Mouse (Mus musculus) heart, postnatal 25 days (tissue): ENCODE measurements around the gene Cgref1. TPM values are rescaled to one million over a fixed set of nuclear protein-coding genes. Genes with fewer than 3 reads are reported as not detected.
A peak's percentile ranks its signal among the peaks of the same experiment; 100 is the strongest.

Source experiments
- DNase-seq: peaks from one replicate; pipeline ENCODE4 v3.0.0; 2022; ENCODE audit warnings: low spot score
- intact Hi-C: fragments of 180-260 bp; cut with DNase I; formaldehyde crosslinking; loops from one replicate; pipeline ENCODE4 v1.15.1; 2025
- total RNA-seq, 2 experiments: library from RNA; stranded (reverse); gene quantifications; 2 replicates each; pipeline ENCODE4 v1.2.3; 2021

Cgref1 gene
- total RNA-seq, 2 experiments from 2014 or later, result 0.39 to 0.53 TPM

DNA sequence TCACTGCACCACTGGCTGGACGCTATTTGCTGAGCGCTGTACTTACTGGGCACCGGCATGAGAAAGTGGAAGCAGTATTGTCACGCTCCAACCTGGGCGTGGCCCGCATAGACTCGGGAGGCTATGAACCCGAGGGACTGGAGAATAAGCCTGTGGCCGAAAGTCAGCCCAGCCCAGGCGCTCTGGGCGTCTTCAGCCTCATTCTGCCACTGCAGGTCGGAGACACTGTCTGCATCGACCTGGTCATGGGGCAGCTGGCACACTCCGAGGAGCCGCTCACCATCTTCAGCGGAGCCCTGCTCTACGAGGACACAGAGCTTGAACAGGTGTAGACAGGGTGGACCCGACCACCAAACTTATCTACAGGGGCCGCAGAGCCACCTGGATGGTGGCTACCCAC, 24.8 kb downstream of the Cgref1 start:
- DNase-seq, result no peak
- intact Hi-C loops, result loop anchor here (5.0 kb wide), 1 partner anchor 108 kb away; the partner anchor contains the start of gene Mapre3

DNA sequence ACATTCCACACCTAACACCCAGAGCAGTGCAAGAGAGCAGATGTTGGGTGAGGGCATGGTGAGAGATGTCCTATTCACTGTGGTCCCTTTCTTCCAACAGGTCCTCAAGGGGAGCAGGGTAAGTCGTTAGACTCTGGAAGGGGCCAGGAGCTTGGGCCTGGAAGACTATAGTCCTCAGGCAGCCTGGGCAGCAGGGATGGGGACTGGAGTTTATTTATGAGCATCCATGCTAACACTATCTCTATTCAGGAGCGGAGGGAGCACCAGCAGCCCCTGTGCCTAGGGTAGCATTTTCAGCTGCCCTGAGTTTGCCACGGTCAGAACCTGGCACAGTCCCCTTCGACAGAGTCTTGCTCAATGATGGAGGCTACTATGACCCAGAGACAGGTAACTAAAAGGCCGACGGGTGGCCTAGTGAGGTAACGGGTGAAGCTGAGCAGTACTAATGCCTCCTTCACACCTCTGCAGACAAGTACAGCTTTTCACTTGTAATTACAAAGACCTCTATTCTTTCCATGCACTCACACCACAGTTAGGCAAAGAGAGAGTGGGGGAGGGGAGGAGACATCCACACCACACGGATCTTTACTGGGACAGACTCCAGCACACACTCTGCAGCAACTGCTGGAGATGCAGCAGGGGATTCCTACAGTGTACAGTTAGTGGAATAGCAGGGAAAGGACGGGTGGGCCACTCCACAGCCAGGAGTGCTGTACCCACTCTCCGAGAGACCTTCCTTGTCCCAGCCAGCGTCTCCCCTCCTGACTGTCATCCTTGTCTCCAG, 25.4 kb downstream of the Cgref1 start:
- intact Hi-C loops, result loop anchor here (5.0 kb wide), 1 partner anchor 108 kb away; the partner anchor contains the start of gene Mapre3
- no peak for DNase-seq

DNA sequence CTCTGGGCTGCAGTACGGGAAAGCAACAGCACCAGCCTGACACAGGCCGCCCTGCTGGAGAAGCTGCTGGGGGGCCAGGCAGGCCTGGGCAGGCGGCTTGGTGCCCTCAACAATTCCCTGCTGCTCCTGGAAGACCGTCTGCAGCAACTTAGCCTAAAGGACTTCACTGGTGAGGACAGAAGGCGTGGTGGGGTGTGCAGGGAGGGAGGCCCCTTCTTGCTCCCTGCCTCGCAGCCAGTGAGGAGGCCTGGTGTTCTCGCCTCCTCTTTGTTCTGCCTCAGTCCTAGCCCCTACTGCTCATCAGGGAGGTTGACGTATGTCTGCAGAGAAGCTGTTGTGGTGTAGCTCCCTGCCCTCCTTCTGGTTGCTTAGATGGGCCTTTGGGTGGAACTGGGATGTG, 26.7 kb downstream of the Cgref1 start:
- no peak for DNase-seq
- intact Hi-C loops, result no loop called here

DNA sequence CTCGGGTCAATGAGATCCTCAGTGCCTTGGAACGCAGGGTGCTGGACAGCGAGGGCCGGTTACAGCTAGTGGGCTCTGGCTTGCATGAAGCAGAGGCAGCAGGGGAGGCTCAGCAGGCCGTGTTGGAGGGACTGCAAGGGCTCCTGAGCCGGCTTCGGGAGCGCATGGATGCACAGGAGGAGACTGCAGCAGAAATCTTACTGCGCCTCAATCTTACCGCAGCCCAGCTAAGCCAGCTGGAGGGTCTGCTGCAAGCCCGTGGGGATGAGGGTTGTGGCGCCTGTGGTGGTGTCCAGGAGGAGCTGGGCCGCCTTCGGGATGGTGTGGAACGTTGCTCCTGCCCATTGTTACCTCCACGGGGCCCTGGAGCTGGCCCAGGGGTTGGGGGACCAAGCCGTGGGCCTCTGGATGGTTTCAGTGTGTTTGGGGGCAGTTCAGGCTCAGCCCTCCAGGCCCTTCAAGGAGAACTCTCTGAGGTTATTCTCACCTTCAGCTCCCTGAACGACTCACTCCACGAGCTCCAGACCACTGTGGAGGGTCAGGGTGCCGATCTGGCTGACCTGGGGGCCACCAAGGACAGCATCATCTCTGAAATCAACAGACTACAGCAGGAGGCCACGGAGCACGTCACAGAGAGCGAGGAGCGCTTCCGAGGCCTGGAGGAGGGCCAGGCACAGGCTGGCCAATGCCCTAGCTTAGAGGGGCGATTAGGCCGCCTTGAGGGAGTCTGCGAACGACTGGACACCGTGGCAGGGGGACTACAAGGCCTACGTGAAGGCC, 27.3 kb downstream of the Cgref1 start:
- intact Hi-C loops, result no loop called here
- DNase-seq, result no peak

DNA sequence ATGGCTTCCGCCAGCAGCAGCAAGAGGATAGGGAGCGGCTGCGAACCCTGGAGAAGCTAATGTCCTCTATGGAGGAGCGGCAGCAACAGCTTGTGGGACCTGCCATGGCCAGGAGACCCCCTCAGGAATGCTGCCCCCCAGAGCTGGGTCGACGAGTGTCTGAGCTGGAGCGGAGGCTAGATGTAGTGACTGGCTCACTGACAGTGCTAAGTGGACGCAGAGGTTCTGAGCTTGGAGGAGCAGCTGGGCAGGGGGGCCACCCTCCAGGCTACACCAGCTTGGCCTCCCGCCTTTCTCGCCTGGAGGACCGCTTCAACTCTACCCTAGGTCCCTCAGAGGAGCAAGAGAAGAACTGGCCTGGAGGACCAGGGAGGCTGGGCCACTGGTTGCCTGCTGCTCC, 28.0 kb downstream of the Cgref1 start:
- DNase-seq, result no peak
- intact Hi-C loops, result no loop called here

DNA sequence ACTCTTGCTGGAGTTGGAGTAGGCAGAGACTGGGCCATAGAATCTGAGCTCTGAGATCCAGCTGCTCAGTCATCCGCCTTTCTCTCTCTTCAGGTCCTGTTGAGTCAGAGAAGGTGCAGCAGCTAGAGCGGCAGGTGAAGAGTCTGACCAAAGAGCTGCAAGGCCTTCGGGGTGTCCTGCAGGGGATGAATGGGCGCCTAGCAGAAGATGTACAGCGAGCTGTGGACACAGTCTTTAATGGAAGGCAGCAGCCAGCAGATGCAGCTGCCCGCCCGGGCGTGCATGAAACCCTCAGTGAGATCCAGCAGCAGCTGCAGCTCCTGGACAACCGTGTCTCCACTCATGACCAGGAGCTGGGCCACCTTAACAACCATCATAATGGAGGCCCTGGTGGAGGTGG, 28.6 kb downstream of the Cgref1 start:
- DNase-seq, result no peak
- intact Hi-C loops, result loop anchor here (1.0 kb wide), 1 partner anchor 32 kb away; no protein-coding TSS in a partner anchor

DNA sequence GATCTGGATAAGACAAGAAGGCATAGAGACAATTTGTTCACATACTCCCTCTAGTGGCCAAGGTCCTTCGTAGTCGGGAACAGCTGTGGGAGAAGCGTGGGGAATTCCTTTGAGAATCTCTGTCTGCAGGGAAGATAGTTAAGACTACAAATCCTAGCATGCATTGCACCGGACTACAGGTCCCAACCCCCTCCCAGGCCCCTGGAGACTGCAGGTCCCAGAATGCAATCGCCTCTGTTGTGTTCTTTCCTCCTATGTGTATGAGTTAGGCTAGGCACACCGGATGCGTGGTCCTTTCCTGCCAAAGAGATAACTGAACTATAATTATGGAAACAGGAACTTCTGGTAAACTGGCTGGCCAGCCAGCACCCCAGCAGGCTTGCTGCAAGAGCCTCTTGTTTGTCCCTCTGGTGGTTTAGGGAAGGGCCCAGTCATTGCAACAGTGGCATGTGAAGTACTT, 29.4 kb downstream of the Cgref1 start:
- intact Hi-C loops, result loop anchor here (1.0 kb wide), 1 partner anchor 31 kb away; no protein-coding TSS in a partner anchor
- DNase-seq, result peak; percentile 92

DNA sequence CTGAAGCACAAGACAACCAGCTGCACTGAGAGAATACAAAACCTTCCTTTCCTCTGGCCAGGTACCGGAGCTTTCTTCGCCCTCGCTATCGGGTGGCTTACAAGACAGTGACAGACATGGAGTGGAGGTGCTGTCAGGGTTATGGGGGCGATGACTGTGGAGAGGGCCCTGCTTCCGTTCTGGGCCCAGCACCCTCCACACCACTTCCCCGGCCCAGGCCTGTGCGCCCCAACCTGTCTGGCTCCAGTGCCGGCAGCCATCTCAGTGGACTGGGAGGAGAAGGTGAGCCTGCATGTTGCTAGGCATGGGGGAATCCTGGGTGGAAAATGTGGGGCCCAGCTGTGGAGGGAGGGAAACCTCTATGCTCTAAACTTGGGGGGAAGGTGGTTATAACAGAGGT, 29.9 kb downstream of the Cgref1 start:
- DNase-seq, result no peak
- intact Hi-C loops, result no loop called here

DNA sequence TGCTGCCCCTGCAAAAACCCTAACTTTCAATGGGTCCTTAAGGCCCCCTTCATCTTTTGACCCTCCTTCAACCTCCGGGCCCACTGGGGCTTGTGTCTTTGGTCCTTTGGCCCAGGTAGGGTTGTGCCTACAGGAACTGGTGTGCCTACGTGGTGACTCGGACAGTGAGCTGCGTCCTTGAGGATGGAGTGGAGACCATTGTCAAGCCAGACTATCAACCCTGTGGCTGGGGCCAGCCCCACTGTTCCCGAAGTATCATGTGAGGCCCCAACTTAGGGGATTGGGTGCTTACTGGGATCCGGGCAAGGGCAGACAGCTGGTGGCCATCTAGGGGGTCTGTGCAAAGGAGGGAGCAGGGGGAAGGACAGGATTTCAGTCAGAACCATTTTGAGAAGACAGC, 30.5 kb downstream of the Cgref1 start:
- DNase-seq, result no peak
- intact Hi-C loops, result no loop called here

DNA sequence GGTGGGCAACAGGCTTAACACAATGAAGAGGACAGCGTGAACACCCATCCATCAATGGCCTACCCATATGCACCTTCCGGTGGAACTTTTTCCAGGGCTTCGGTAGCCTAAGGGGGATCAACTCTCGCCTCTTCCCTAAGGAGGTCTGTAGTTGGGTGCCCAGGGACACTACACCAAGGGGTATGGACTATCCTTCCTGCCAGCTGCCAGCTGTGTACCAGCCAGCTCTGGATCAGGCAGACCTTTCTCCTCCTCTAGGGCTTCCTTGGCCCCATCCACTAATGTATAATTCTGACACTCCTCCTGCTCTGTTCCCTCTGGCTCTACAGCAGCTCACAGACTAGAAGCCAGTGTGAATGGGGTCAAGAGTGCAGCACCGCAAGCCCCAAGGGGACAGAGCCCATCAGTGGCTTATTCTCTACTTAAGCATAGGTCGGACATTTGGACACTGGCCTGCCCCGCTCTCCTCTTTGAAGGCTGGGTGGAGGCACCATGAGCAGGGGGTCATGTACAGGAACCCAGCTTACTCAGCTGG, 31.2 kb downstream of the Cgref1 start:
- DNase-seq, result no peak
- intact Hi-C loops, result no loop called here

DNA sequence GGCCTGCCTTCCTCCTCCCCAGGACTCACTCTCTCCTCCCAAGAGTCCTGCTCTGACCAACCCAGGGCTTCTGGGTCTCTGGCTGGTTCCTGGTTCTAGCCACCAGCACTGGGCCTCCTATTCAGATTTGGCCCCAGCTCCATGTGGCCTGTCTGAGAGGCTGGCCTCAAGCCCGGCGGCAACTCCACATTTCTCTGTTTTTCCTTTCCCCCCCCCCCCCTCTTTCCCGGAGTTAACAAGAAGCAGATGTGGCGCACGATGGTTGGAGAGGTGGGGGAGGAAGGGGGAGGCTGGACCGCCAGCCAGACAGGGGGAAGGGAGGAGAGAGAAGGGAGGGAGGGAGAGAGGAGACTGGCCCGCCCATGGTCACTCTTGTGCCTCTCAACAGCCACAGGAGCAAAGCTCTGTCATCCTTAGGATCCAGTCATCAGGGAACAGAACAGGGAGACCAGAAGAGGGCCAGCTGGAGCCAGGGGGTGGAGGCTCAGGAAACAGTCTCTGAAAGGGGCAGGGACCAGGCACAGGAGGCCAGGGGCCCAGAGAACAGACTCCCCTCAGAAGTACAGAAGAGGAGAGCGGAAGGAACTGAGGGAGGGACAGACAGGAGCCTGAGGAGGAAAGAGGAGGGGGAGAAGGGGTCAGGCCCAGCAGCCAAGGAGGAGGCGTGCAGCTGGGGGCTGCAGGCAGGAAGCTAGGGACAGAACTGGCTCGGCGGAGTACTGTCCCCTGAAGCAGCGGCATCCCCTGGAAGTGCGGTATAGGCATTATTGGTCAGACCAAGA, 32.1 kb downstream of the Cgref1 start, which contains the start of gene Emilin1:
Emilin1 (plus strand) TSS at position 343 of the 782 bp plus-strand sequence.
- peak; percentile 76 for DNase-seq
- intact Hi-C loops, result loop anchor here (2.0 kb wide), 1 partner anchor 44 kb away; the partner anchor contains the start of gene Tmem214

DNA sequence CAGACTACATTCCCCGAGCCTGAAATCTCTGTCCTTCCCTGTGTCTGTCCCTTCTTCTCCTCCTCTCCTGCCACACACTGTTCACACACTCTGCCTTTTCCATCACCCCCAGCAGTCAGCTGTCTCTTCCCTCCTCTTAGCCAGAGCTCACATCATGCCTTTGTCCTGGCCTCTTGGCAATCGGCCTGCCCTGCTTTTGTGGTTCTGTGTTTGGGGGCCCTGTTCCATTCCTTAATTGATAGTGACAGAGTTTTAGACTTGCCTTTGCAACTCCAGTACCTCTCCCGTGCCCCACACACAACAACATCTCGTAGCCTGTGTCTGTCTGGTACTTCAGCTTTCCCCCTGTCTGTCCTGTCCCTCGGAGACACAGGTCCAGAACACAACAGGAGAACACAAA, 33.2 kb downstream of the Cgref1 start:
- intact Hi-C loops, result loop anchor here (2.0 kb wide), 1 partner anchor 43 kb away; the partner anchor contains the start of gene Tmem214
- no peak for DNase-seq

DNA sequence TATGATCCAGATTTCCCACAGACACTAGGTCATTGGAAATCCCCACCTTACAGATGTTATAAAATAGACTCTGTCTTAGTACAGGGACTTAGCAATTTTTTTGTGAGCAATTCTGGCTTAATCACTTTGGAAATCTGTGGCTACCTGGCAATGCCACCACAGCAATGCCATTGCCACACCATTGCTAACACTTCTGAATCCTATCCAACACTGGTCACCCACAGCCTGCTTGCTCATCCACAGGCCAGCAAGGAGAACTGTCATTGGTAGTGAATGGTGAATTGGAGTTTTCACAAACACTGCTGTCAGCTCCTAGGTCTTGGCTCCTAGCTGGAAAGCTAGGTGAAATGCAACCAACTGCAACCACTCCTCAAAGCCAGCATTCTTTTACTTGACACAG, 34.9 kb downstream of the Cgref1 start:
- intact Hi-C loops, result no loop called here
- no peak for DNase-seq

DNA sequence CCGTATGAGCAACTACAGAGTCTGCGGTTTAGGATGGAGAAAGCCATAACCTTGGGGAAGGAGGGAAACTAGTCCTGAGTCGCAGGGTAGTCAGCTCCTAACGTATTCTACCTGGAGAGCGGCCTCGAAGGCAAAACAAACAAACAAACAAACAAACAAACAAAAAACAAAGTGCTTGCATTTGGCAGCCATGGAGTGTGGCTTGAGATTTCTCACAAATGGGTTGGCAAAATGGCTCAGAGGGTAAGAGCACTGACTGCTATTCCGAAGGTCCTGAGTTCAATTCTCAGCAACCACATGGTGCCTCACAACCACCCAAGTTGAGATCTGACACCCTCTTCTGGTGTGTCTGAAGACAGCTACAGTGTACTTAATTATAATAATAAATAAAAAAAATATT, 35.5 kb downstream of the Cgref1 start:
- DNase-seq, result no peak
- intact Hi-C loops, result no loop called here

DNA sequence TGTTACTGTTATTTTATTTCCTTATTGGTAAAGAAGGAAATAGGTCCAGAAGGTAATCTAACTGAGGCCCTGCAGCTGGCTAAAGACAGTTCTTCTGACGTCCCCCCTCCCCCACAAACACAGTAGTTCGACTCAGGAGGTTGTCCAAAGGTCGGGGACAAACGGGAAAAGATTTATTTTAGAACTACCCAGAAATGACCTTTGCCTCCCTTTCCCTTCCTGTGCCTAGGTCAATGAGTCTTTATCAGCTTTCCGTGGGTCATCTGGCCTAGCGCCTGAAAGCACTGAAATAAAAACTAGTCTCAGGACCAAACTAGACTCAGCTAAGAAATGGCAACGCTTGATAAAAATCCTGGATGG, 36.1 kb downstream of the Cgref1 start:
- DNase-seq, result no peak
- intact Hi-C loops, result no loop called here

DNA sequence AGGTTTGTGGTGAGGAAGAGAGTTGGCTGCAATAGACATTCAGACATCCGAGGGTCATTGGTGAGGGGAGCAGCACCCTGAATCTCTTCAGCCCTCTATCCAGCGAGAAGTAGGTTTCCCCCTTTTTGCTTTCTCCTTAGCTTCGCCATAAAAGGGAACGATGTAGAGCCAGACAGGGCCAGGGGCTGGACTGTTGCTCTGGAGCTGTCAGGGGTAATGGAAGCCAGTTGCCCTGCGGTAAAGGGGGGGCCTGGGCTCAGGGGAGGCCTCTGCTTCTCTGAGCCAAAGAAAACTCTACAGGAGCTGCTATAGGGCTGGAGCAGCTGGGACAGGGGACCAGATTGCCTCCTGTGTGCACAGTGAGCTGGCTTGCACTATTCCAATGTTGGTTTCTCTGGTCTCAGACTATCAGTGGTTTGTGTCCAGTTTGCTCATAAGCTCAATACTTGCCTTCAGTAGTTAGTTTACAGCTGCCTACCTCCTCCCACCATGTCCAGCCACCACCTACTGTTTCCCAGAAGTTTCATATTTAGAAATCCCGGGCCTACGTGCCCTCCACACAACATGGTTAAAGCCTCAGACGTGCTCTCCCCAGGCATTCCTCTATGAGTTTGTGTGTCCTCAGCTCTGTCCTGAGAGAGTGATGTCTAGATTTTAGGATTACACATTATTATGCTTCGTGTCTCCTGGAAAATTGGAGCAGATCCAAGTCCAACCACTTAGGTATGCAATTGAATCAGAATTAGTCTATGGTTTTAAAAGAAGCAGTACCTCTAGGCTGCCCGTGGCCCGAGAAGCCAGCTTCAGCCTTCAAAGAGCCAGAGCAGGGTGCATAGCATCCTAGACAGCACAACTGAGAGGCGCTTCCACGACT, 36.7 kb downstream of the Cgref1 start:
- intact Hi-C loops, result no loop called here
- peak; percentile 70 for DNase-seq

DNA sequence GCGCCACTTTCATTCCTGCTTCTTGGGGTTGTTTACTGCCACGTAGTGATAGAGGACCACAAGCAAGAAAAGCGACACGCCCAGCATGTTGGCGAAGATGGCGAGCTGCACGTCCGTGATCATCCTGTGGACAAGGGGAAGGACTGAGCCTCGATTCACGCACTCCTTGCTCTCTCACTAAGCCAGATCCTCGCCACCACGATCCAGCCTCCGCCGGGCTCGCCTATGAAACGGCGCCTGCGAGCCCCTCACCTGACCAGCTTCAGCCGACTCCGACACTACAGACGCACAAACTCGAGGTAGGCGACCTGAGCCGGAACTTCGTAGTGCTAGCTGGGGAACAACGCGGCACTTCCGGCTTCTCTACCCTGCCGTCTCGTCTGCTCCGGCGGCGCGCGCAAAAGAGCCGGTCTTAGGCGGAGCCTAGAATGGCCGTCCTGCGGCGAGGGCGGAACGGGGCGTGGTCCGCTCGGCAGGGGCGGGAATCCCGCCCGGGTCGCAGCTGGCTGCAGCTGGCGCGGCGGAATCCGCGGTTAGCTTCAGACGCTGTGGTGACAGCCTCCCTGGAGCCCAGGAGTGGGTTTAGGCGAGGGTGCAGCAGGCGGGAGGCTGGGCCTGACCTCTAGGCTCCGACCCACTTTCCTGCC, 37.9 kb downstream of the Cgref1 start, which contains the start of gene Ost4:
Ost4 (minus strand) TSS at position 376 of the 647 bp plus-strand sequence.
- DNase-seq, result peak; percentile 96
- intact Hi-C loops, result loop anchor here (2.0 kb wide), 1 partner anchor 19 kb away; the partner anchor contains the start of gene Agbl5

DNA sequence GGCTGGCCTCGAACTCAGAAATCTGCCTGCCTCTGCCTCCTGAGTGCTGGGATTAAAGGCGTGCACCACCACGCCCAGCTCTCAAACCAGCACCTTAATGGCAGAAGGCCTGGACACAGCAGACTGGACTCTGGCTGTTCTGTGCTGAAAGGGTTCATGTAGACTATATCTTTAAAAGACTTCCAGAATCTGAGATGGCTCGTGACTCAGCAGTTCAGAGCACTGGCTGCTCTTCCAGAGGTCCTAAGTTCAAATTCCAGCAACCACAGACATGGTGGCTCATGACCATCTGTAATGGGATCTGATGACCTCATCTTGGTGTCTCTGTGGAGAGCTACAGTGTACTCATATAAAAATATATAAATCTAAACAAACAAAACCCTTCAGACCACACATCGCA, 43.5 kb downstream of the Cgref1 start:
- intact Hi-C loops, result no loop called here
- DNase-seq, result no peak
